Mouse (Mus musculus): ENCODE measurements at regions not wholly inside any gene's neighbourhood (a gene's known extent, or its start where the extent isn't known, plus 50 kb on each side); places are given as distances from the start of the nearest gene placed in this dataset.
A peak's percentile ranks its signal among the peaks of the same experiment; 100 is the strongest.

GRCm38 (mm10) chr12:54320533-54320932 is 116.9 kb upstream of the Egln3 start:
- Histone ChIP-seq H3K27ac (ENCODE audit: insufficient read depth, low read depth, low read length, poor library complexity, severe bottlenecking) (no peak overlapping the region), H3K36me3 (ENCODE audit: control insufficient read depth, insufficient read depth, low read length, poor library complexity, severe bottlenecking) (no peaks in the 10 kb centered on the region), H3K4me3 (ENCODE audit: insufficient read depth in 1 of 2, low read depth in 1 of 2, low read length in 2 of 2, poor library complexity in 1 of 2, severe bottlenecking in 1 of 2) (no peak overlapping the region), H3K9ac (ENCODE audit: insufficient read depth, low read depth, low read length, poor library complexity, severe bottlenecking) (no peak overlapping the region), H3K4me1 (ENCODE audit: control insufficient read depth in 2 of 2, insufficient read depth in 2 of 2, low read length in 2 of 2, poor library complexity in 1 of 2) (peaks cover 0 to 2% of the 10 kb centered on the region in 2 experiments; a peak in 1 of 4 replicates), H3K9me3 (ENCODE audit: control insufficient read depth, insufficient read depth, low read depth, low read length) (no peaks in the 10 kb centered on the region)
- in situ Hi-C loops (cut with MboI; ENCODE audit: low sequenced_read_pairs in 2 of 2, unreplicated experiment in 2 of 2): no loop called here
- peak; percentile 40 for DNase-seq (ENCODE audit: low read depth, low spot score)
- TF ChIP-seq HCFC1 (IDR thresholded peaks at IDR 0.05; ENCODE audit: borderline replicate concordance, insufficient read depth, low read length) (no peak), ZC3H11A (IDR thresholded peaks at IDR 0.05; ENCODE audit: borderline replicate concordance, low read depth, low read length) (peak; percentile 79)

- Histone ChIP-seq H3K9ac (ENCODE audit: insufficient read depth, low read depth, low read length, poor library complexity, severe bottlenecking) (no peak overlapping the region), H3K27ac (ENCODE audit: insufficient read depth, low read depth, low read length, poor library complexity, severe bottlenecking) (0 out of 2 replicates have a peak overlapping the region, but pooled peaks have one; percentile 8), H3K4me1 (ENCODE audit: control insufficient read depth in 2 of 2, insufficient read depth in 2 of 2, low read length in 2 of 2, poor library complexity in 1 of 2) (peaks cover 0 to 14% of the 10 kb centered on the region in 2 experiments; a peak in 2 of 4 replicates), H3K36me3 (ENCODE audit: control insufficient read depth, insufficient read depth, low read length, poor library complexity, severe bottlenecking) (no peaks in the 10 kb centered on the region), H3K9me3 (ENCODE audit: control insufficient read depth, insufficient read depth, low read depth, low read length) (no peaks in the 10 kb centered on the region), H3K4me3 (ENCODE audit: insufficient read depth in 1 of 2, low read depth in 1 of 2, low read length in 2 of 2, poor library complexity in 1 of 2, severe bottlenecking in 1 of 2) (peak overlapping the region in 1 of 2 experiments; percentile 41; a peak in 2 of 4 replicates)
- in situ Hi-C loops (cut with MboI; ENCODE audit: low sequenced_read_pairs in 2 of 2, unreplicated experiment in 2 of 2): loop anchor here in 1 of 2 experiments (10.0 kb wide), 2 partner anchors 152 to 212 kb away; no protein-coding TSS in a partner anchor
- TF ChIP-seq HCFC1 (IDR thresholded peaks at IDR 0.05; ENCODE audit: borderline replicate concordance, insufficient read depth, low read length) (no peak), CHD2 (IDR thresholded peaks at IDR 0.05; ENCODE audit: low read depth, low read length) (no peak), ZC3H11A (IDR thresholded peaks at IDR 0.05; ENCODE audit: borderline replicate concordance, low read depth, low read length) (no peak), MAFK (IDR thresholded peaks at IDR 0.05; ENCODE audit: insufficient read depth, low read depth, low read length) (no peak), ZNF384 (IDR thresholded peaks at IDR 0.05; ENCODE audit: low read depth, low read length) (no peak)
- DNase-seq (ENCODE audit: low read depth, low spot score): peak; percentile 66
Measured at GRCm38 (mm10) chr12:54316980-54317471, 113.4 kb upstream of the Egln3 start.

DNA sequence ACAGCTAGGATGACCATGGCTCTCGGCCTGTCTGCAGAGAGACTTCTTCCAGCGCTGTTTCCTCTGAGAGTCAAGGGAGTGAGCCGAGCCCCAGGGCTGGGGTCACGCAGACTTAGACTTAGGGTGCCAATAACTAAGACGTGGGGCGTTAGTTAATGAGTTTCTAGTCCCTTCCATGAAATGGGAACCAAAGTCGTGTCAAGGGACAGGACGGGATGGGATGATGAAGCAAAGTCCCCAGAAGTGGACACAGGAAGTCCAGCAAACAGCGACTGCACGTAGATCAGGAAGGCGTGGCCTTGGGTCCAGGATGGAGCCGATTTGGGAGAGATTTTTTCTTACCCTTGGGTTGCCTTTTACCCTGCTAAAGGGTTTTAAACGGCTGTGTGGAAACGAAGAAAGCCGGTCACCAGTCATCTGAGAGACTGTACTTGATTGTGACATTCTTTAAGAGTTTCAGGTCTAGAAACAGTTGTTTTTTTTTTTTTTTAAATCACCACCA is 112.5 kb upstream of the Egln3 start:
- in situ Hi-C loops (cut with MboI; ENCODE audit: low sequenced_read_pairs in 2 of 2, unreplicated experiment in 2 of 2): loop anchor here in 1 of 2 experiments (10.0 kb wide), 2 partner anchors 151 to 211 kb away; no protein-coding TSS in a partner anchor
- H3K4me3 ChIP-seq (ENCODE audit: insufficient read depth in 1 of 2, low read depth in 1 of 2, low read length in 2 of 2, poor library complexity in 1 of 2, severe bottlenecking in 1 of 2): peak overlapping the region in 1 of 2 experiments; percentile 2; a peak in 1 of 4 replicates

GRCm38 (mm10) chr12:54314153-54314552 is 110.5 kb upstream of the Egln3 start:
- in situ Hi-C loops (cut with MboI; ENCODE audit: low sequenced_read_pairs in 2 of 2, unreplicated experiment in 2 of 2): loop anchor here in 1 of 2 experiments (10.0 kb wide), 2 partner anchors 149 to 209 kb away; no protein-coding TSS in a partner anchor
- TF ChIP-seq ZC3H11A (IDR thresholded peaks at IDR 0.05; ENCODE audit: borderline replicate concordance, low read depth, low read length): no peak
- no peak for TF ChIP-seq HCFC1 (IDR thresholded peaks at IDR 0.05; ENCODE audit: borderline replicate concordance, insufficient read depth, low read length)
- no peak for TF ChIP-seq ZNF384 (IDR thresholded peaks at IDR 0.05; ENCODE audit: low read depth, low read length)
- no peak for TF ChIP-seq MAFK (IDR thresholded peaks at IDR 0.05; ENCODE audit: insufficient read depth, low read depth, low read length)
- no peak for TF ChIP-seq CHD2 (IDR thresholded peaks at IDR 0.05; ENCODE audit: low read depth, low read length)

More for the DNA sequence above, 112.5 kb upstream of the Egln3 start:
- DNase-seq (ENCODE audit: low read depth, low spot score): no peak
- TF ChIP-seq HCFC1 (IDR thresholded peaks at IDR 0.05; ENCODE audit: borderline replicate concordance, insufficient read depth, low read length) (no peak), MAFK (IDR thresholded peaks at IDR 0.05; ENCODE audit: insufficient read depth, low read depth, low read length) (no peak)
- Histone ChIP-seq H3K4me1 (ENCODE audit: control insufficient read depth in 2 of 2, insufficient read depth in 2 of 2, low read length in 2 of 2, poor library complexity in 1 of 2) (peaks cover 0 to 14% of the 10 kb centered on the region in 2 experiments; a peak in 2 of 4 replicates), H3K27ac (ENCODE audit: insufficient read depth, low read depth, low read length, poor library complexity, severe bottlenecking) (no peak overlapping the region), H3K9me3 (ENCODE audit: control insufficient read depth, insufficient read depth, low read depth, low read length) (no peaks in the 10 kb centered on the region), H3K9ac (ENCODE audit: insufficient read depth, low read depth, low read length, poor library complexity, severe bottlenecking) (no peak overlapping the region), H3K36me3 (ENCODE audit: control insufficient read depth, insufficient read depth, low read length, poor library complexity, severe bottlenecking) (no peaks in the 10 kb centered on the region)

More at GRCm38 (mm10) chr12:54314153-54314552, 110.5 kb upstream of the Egln3 start:
- Histone ChIP-seq H3K4me1 (ENCODE audit: control insufficient read depth in 2 of 2, insufficient read depth in 2 of 2, low read length in 2 of 2, poor library complexity in 1 of 2) (peaks cover 0 to 14% of the 10 kb centered on the region in 2 experiments; a peak in 2 of 4 replicates), H3K4me3 (ENCODE audit: insufficient read depth in 1 of 2, low read depth in 1 of 2, low read length in 2 of 2, poor library complexity in 1 of 2, severe bottlenecking in 1 of 2) (no peak overlapping the region), H3K9ac (ENCODE audit: insufficient read depth, low read depth, low read length, poor library complexity, severe bottlenecking) (no peak overlapping the region), H3K27ac (ENCODE audit: insufficient read depth, low read depth, low read length, poor library complexity, severe bottlenecking) (no peak overlapping the region), H3K9me3 (ENCODE audit: control insufficient read depth, insufficient read depth, low read depth, low read length) (no peaks in the 10 kb centered on the region), H3K36me3 (ENCODE audit: control insufficient read depth, insufficient read depth, low read length, poor library complexity, severe bottlenecking) (no peaks in the 10 kb centered on the region)
- no peak for DNase-seq (ENCODE audit: low read depth, low spot score)
